Mouse (Mus musculus): ENCODE measurements around the gene Acaca.
A peak's percentile ranks its signal among the peaks of the same experiment; 100 is the strongest.
"Not testable (repeated sequence)": the region's sequence is repeated elsewhere in the genome, so short reads cannot be mapped to it uniquely, and the experiment has no call there.

The Acaca gene

DNA sequence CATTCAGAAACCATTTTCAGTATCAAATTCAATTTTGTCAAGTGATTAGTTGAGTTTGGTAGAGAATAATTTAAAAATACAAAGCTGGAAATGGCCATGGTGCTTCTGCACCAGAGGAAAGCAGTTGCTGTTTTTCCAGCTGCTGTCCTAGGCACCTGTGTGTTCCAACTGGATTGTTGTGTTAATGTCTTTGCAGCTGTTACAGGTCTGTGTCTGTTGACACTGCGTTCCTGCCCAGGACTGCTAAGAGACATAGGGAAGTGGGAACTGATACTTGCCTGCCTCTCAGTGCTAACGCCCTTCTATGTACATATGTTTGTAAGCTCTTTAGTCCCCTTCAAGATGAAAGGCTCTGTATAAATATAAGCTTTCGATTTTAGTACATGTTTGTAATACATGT is 203.4 kb downstream of the Acaca start:
- no peak for DNase-seq (ENCODE audit: low read depth)

DNA sequence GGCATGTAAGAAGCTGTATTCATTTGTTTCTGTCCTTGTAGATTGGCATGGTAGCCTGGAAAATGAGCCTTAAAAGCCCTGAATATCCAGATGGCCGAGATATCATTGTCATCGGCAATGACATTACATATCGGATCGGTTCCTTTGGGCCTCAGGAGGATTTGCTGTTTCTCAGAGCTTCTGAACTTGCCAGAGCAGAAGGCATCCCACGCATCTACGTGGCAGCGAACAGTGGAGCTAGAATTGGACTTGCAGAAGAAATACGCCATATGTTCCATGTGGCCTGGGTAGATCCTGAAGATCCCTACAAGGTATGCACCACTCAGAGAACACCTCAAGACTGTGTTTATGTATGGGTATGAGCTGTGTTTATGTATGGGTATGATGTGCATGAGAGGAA is 208.8 kb downstream of the Acaca start:
- DNase-seq (ENCODE audit: low read depth): not testable (repeated sequence)

DNA sequence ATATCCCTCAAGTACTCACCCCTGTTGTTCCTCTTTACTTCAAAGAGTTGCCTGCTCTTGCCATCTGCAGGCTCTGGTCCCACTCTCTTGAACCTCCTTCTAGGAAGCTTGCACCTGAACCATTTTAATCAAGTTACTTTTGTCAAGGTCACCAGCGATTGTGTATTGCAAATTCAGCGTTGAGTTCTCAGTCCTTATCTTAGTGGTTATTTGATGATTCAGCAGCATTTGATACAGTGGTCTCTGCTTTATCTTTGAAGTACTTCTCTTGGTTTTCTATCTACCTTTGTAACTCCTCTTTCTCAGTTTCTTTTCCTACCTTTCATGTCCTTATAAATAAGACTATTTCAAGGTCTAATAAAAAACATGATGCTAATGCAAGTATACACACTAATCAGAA is 211.2 kb downstream of the Acaca start:
- no peak for DNase-seq (ENCODE audit: low read depth)

DNA sequence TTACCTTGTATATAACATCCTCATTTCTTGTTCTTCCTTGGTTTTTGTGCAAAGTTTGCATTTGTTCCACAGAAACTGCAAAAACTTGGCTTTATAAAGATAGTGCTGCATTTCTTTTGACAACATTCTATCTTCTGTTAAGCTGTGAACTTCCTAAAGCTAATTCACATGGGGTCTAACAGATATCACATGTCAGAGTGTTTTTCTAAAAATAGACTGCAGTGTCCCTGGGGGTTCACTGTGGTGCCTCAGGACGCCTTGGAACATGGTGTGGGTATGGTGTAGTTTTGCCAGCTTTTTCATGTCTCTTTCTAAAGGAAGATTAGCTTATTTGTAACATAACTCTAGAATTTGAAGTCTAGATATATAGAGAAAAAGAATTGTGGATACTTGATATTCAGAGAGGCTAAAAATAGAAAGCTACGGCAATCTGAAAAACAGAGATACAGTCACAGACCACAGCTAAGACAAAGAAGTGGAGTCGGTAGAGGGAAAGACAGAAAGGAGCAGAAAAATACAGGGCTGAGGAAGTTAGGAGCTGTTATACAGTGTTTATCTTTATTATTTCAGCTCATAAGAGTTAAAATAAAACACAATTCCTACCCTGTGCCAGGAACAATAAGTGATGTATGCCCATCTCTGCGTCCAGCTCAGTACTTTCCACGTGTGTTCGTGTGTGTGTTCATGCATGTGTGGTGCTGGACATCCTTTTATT is 215.2 kb downstream of the Acaca start:
- DNase-seq (ENCODE audit: low read depth): no peak

DNA sequence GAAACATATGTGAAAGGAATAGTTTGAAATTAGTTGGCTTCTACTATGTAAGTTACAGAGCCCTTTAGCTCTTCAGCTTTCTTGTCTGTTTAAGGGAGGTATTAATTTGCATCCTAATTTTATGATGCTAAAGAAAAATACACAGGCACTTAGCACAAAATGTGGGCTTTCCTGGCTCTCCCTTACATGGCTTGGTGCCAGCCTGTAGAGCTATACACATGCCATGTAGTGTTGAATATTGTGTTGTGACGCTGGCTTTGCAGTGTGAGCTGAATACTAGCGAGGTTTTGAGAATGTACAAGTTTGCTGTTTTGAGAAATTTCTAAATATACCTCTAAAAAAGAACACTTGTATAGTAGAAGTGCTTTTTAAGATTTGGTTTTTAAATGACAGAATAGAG is 218.3 kb downstream of the Acaca start:
- DNase-seq (ENCODE audit: low read depth): no peak

DNA sequence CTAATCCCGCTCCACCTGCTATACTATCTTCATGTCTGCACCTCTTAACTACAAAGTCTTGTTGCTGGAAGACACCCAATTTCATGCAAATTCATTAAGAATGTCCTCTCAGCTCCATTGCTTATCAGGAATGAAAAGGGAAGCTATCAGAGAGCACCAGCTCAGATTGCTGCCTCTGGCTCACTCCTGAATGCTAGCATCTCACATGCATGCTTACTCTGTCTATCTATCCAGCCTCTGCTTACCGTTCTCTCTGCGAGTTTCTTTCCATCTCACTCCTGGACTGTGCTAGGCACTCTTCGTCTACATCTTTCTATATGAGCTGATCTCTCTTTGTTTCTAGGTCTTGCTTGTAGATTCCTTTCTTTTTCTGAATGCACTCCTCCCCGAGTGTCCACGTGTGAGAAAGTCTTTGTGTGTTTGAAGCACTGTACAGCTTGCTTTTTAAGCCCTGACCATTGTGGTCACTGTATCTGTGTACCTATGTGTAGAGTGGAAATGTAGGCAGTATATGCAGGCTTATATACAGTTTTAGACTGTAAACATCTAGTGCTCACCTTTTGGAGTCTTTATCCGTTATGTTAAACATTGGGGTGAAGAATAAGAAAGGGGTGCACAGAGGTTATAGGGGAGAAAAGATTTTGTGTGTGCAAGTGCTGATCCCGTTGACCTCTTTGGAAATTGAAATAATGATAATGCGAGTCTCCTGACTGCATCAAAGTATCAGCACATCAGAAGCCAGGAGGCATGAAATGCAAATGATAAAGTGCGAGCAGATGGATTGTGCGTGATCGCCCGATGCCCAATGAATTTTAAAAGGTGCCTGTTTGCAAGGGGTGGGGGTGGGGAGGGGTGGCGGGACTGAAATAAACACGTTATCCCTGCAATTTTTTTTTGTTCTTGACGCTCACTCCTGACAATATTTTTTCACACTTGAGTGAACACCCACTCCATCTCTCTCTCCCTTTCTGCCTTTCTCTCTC is 219.7 kb downstream of the Acaca start:
- DNase-seq (ENCODE audit: low read depth): no peak

DNA sequence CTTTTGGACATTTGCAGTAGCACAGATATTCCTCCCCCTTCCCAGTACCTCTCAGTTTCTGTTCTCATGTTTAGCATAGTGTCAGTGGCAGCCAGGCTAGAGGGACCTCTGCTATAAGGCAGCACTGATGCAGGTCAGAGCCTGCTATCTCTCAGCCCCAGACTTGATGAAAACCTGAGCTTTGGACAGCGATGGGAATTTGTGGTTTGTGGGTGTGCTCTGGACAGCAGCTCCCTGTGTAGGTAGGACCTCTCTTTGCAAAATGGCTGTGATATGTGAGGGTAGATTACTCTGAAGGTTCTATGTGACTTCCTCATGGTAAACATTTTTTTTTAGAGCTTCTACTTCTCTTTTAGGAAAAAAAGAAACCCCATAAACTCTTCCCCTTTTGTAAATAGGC is 221.7 kb downstream of the Acaca start:
- peak; percentile 42 for DNase-seq (ENCODE audit: low read depth)

DNA sequence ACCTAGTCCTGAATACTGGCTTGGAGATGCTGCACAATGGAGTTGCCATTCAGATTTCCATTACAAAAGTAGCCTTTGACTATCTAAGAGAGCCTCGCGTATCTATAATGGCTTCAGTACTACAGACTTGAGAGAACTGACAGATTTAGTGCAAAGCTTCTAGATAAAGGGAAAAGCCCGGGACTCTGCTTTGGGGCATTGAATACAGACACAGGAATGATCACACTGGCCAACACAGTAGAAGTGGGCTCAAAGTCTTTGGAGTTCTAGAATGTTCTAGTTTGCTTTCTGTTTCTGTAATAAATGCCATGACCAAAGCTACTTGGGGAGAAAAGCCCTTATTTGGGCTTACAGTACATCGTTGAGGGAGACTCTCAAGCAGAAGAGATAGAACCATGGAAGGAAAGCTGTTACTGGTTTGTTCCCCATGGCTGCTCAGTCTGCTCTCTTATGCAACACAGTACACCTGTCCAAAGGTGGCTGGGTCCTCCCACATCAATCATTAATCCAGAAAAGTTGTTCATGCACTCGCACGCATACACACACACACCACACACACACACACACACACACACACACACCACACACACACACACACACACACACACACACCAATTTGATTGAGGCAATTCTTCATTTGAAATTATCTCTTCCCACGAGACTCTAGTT is 223.7 kb downstream of the Acaca start:
- DNase-seq (ENCODE audit: low read depth): no peak

DNA sequence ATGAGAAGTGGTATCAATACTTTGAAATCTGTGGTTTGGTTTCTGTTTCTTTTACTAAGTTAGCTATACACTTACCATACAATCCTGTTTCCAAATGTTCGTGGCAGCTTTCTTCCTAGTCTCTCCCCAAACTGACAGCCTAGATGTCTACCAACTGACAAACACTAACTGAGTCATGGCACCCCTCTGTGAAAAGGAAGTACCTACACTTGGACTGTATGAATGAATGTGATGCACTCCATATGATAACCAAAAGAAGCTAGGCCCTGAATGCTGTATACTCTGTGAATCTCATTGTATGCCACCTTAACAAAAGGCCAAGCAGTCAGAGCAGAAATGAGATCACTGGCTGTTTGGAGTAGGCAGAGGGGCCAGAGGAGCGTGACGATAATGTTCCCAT is 227.8 kb downstream of the Acaca start:
- DNase-seq (ENCODE audit: low read depth): no peak

DNA sequence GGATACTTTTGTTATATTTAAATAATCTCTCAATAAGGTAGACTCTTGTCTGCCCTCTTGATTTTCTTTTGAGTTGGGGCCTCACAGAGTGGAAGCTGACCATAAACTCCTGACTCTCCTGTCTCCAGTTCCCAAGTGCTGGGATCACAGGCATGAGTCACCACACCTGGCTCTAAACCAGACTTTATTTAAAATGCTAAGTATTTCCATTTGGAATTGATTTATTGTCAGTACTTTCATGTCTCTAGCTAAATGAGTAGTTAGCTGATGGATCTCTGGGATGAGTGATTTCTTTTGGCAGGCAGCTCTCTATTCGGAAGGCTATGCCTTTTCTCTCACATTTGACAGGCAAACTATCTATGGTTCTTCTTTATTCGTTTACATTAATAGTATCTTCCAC is 228.3 kb downstream of the Acaca start:
- no peak for DNase-seq (ENCODE audit: low read depth)

DNA sequence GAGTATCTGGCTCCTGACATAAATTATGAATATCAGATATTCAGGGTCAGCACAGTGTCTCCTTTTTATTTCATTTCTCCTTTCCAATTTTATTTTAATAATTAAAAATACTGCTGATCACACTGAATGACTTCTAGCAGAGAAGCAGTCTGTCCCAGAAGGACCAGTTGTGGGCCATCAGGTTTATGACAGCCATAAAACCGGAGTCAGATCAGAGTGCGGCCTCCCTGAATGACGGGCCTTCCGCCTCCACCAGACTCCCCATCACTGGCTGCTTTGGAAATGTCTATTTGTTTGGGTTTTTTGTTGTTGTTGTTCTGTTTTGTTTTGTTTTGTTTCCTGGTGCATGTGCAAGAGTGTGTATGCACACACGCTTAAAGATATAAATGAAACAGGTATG is 232.1 kb downstream of the Acaca start:
- no peak for DNase-seq (ENCODE audit: low read depth)

DNA sequence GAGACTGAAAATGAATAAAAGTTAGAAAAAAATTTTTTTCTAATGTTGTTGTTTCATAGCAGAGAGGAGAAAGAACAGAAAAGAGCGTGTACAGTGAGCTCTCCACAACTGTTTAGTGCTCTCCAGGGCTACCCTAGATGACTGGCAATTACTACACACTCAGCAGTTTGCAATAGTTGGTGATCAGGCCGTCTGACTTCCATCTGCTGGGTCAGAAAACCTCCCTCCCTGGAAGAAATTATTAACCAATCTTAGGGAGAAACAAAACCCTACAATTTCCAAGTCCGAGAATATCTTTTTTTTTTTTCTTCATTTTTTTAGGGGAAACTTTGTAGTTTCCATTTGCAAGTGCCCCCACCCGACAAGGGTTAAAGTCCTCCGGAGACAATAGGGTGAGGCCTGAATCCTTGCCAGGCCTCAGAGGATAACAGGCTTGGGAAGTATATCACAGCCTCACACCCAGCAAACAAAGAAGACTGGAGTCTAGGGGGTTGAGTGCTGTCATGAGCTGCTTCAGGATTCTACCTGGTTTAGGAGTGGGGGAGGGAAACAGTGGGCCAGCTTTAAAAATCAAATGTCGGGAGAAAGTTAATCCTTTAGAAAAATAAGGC is 233.3 kb downstream of the Acaca start:
- DNase-seq (ENCODE audit: low read depth): no peak

DNA sequence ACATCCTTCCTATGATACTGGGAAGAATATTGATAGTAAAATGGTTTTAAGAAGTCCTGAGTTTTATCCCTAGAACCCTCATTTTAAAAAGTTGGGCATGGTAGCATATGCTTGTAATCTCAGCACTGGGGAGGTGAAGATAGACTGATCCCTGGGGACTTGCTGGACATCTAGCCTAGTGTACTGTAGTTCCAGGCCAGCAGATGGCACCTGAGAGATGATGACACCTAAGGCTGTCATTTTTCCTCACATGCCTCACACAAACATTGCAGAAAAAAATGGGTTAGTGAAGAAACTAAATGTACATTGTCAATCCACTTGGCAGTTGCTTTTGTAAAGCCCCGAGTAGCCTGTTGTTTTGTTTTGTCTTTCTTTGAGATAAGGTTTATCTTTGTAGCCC is 235.8 kb downstream of the Acaca start:
- no peak for DNase-seq (ENCODE audit: low read depth)

DNA sequence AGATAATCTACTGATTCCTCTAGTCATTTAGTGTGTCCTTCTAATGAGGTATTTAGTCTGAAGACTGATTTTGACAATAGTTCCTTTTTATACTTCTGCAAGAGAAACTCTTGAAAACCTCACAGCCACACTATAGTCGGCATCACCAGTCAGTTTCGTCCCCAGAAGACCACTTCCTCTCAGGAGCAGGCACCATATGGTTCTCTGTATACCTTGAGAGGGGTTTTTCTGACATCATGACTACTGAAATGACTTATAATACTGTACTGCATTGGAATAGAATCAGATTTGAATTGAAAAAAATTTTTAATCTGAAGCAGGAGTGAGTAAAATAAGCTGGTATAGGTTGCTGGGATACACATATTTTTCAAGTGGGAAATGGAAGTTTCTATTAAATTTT is 239.4 kb downstream of the Acaca start:
- no peak for DNase-seq (ENCODE audit: low read depth)

DNA sequence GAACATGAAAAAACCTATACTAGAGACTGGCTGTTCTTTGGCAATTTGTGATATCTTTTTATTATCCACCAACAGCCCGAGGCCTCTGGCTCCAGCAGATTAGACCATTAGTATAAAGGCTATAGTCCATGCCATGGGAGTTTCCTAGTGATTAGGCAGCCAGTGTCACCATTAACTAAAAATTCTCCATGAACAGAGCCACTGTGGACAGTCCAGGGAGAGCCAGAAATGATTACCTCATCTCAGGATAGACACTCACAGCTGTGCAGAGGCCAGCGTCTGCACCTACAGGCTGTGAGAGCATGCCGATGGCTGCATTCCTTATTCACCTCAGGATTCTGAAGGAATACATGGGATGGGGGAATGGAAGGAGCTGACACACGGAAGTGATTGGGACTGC is 243.7 kb downstream of the Acaca start:
- DNase-seq (ENCODE audit: low read depth): no peak

DNA sequence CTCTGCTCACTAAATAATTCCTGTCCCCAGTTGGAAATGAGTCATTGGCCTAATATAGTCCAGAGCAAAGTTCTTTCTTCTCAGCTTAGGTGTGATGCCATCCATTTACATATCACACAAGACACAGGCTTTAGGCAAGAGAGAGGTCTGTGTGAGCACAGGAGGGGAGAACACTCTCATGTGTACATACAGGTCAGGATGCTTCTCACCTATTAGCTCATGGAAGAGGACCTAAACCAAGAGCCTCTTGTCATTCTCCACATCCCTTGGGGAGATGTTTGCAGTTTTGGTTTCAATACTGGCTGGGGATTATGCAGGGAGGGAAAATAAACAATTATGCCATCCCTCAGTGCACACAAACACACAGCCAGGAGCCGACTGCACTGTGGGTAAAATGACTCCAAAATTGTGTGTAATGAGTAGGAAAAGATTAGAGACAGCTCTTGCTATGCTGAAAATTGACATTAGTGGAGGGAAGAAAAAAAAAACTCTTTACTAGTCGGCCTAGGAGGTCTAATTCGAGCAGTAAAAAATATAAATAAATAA is 246.6 kb downstream of the Acaca start:
- DNase-seq (ENCODE audit: low read depth): no peak

DNA sequence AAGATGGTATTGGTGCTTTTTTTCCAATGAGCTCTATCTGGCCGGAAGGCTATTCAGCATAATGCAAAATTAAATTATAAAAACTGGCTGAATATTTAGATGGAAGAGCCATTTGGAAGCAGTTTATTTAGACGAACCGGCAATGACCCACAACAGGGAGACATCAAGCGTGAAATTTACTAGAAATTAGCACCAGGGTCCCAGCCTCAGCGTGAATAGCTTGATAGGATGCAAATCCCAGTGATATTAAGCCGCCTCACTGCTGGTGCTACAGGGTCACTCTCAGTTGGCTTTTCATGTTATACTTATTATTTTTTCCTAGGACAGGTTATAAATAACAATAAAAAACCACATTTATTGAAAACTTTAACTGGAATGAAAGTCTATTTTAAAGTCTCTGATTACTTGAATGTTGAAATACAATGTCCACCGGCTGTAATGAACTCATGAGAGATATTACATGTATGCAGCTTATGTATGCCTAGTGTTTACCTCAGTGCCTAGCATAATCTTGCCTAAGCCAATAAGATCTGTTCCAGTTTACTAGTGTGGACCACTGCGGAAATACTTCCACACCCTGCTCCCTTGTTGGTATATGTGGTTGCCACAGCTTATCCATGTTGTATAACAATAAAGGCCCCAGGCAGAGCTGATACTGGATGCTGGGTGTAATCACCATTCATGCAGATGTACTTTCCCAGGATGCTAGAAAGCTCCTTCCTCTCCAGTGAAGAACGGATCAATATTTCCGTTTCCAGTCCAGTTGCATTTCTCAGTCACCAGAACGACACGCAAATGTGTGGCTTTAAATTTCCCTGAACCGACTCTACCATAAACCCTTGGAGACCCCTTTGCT is 247.3 kb downstream of the Acaca start:
- DNase-seq (ENCODE audit: low read depth): no peak

DNA sequence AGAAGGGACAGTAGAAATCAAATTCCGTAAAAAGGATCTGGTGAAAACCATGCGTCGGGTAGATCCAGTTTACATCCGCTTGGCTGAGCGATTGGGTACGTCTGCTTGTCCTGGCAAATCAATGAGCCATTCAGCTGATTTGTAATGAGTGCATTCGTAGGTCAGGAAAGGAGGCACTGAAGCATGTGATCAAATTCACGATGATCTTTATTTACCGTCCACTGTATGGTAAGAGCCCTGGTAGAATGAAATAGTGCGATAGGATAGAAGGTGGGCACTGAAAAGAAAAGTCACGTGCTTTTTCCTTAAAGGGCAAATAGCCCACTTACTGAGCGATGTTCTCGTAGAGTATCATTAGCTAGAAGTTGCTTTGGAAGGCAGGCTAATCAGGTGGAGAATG is 253.0 kb downstream of the Acaca start:
- DNase-seq (ENCODE audit: low read depth): no peak

DNA sequence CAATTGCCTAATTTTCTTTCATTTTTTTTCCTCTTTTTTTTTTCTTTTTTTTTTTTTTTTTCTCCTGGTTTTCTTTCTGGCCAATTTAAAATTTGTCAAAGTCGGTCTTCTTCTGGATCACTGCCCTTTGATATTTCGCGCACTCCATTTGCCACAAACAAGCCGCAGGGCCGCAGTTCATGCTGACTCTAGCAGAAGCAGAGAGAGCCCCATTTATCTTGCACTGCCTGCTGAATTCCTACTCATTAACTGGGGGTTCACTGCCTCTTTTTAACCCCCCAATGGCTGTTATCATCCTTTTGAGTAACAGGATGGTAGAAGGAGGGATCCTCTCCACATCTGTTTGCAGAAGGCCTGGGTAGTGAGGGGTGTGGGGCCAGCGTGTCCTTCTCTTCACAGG is 254.4 kb downstream of the Acaca start:
- DNase-seq (ENCODE audit: low read depth): no peak

DNA sequence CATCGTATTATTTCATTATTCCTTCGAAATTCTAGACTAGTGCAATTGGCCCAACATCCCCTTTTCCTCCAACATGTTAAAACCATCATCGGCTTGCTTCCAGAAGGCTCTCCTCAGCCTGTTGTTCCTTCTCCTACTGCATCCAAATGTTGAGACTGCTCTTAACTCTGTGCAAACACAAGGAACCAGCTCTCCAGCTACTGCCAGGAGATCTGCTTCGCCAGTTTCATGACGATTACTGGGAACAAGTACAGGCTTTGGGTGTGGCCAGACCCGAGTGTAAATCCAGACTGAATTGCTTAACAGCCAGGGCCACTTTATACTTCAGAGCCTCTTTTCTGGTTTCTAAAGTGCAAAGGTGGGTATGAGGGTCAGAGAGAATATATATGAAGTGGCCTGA is 259.9 kb downstream of the Acaca start:
- no peak for DNase-seq (ENCODE audit: low read depth)

DNA sequence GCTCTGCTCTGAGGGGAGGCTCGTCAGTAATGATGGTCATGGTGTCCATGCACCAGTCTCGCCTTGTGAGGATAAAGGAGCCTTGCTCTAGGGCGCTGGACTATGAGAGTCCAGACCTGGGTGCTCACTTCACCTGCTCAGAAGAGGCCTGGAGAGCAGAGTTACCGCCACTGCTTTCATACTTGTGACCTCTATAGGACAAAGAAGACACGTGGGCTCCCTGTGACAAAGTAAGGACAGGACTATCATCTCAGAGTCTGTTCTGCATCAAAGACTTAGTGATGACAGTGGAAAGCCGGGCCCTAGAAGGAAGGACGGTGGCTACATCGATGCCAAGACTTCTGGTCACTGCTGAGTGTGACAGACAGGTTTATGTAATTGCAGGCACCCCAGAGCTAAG is 261.7 kb downstream of the Acaca start:
- no peak for DNase-seq (ENCODE audit: low read depth)

Data from c-Kit-positive CD71-positive TER-119-negative erythroid progenitor cells, embryonic 14.5 days (primary cell).